Mouse (Mus musculus) small intestine, adult 2 months (tissue): ENCODE data around the gene Ube3a.

Experiments used
- CTCF ChIP-seq: fragments of 200-500 bp; IDR thresholded peaks from 2 replicates; pipeline ENCODE4 v1.5.1; 2012; ENCODE audit warnings: low read depth, mild to moderate bottlenecking, control low read depth, inconsistent platforms, low read length, moderate library complexity, mixed read lengths; ENCODE audit not compliant: insufficient replicate concordance, insufficient read length; ENCODE audit errors: extremely low read depth
- POLR2A ChIP-seq: fragments of 200-500 bp; IDR thresholded peaks from 2 replicates; pipeline ENCODE4 v1.6.1; 2012; ENCODE audit warnings: low read depth, mild to moderate bottlenecking, control low read depth, inconsistent platforms, low read length, moderate library complexity

DNA sequence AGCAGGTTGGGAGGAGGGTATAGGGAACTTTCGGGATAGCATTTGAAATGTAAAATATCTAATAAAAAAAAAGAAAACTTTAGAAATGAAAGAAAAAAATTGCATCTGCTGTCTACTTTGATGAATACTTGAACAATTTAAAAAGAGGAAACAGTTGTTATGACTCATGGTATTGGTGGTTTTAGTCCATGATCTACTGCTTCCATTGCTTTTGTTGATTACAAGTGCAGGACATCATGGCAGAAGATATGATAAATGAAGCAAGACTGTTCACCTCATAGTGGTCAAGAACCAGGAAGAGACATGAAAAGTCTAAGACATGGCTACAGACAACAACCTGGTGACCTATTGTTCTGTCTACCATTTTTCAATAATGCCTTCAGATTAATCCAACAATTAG is 94.2 kb downstream of the Ube3a start:
- TF ChIP-seq CTCF: no peak
- TF ChIP-seq POLR2A: no peak
